Mouse (Mus musculus) C2C12 (cell line): ENCODE results near the gene Bsg. TPM values are rescaled to one million over a fixed set of nuclear protein-coding genes. Genes with fewer than 3 reads are reported as not detected.

ENCODE experiments used
- H3K27me3 ChIP-seq: one replicate; pipeline ENCODE4 v1.6.1; 2011; ENCODE audit not compliant: control insufficient read depth, insufficient read depth, insufficient read length
- H3K36me3 ChIP-seq: one replicate; pipeline ENCODE4 v1.6.1; 2011; ENCODE audit not compliant: control insufficient read depth, insufficient read depth
- H3K4me3 ChIP-seq: one replicate; pipeline ENCODE4 v1.5.1; 2011; ENCODE audit warnings: mild to moderate bottlenecking, control low read depth; ENCODE audit not compliant: poor library complexity, insufficient read depth, severe bottlenecking
- H3K79me2 ChIP-seq: one replicate; pipeline ENCODE4 v1.6.1; 2011; ENCODE audit not compliant: control insufficient read depth, insufficient read depth
- H3K79me3 ChIP-seq: one replicate; pipeline ENCODE4 v1.6.1; 2011; ENCODE audit warnings: low read depth, control low read depth
- H3ac ChIP-seq: one replicate; pipeline ENCODE3; 2011; ENCODE audit warnings: low read depth; ENCODE audit not compliant: control insufficient read depth, insufficient read length
- CEBPB ChIP-seq: IDR thresholded peaks from one replicate; pipeline ENCODE4 v1.6.1; 2011; ENCODE audit warnings: low read depth, mild to moderate bottlenecking, control low read depth, moderate library complexity
- CTCF ChIP-seq: IDR thresholded peaks from one replicate; pipeline ENCODE4 v1.5.1; 2011; ENCODE audit not compliant: control insufficient read depth, insufficient read depth, insufficient read length
- FOSL1 ChIP-seq: IDR thresholded peaks from one replicate; pipeline ENCODE4 v1.8.0; 2011; ENCODE audit warnings: mild to moderate bottlenecking, low read length; ENCODE audit not compliant: poor library complexity, insufficient read depth, severe bottlenecking
- MAX ChIP-seq: IDR thresholded peaks from one replicate; pipeline ENCODE4 v1.6.1; 2011; ENCODE audit warnings: mild to moderate bottlenecking, control low read depth
- MYOD1 ChIP-seq: IDR thresholded peaks from one replicate; pipeline ENCODE4 v1.6.1; 2011; ENCODE audit warnings: low read depth; ENCODE audit not compliant: control insufficient read depth, insufficient read length
- MYOG ChIP-seq: IDR thresholded peaks from one replicate; pipeline ENCODE4 v1.6.1; 2011; ENCODE audit not compliant: control insufficient read depth, insufficient read length; ENCODE audit errors: extremely low read depth
- USF1 ChIP-seq: IDR thresholded peaks from one replicate; pipeline ENCODE4 v1.6.1; 2011; ENCODE audit warnings: low read depth, mild to moderate bottlenecking, control low read depth, moderate library complexity
- polyA plus RNA-seq: library from polyadenylated mRNA; unstranded; fragments of >200 nt; fragmentation: generic; extraction: Trizol; gene quantifications from one replicate; pipeline ENCODE4 v1.2.1, GENCODE M21; 2012; ENCODE audit warnings: missing spikeins

Bsg gene
- polyA plus RNA-seq, 1 experiment = 749 TPM

GRCm38 (mm10) chr10:79740863-79741262 lies 36.6 kb downstream of the Bsg start:
- Histone ChIP-seq H3K27me3 (no peaks in the 10 kb centered on the region), H3K79me2 (peaks cover 10% of the 10 kb centered on the region), H3K36me3 (peaks cover 75% of the 10 kb centered on the region), H3ac (no peak overlapping the region), H3K79me3 (peaks cover 9% of the 10 kb centered on the region), H3K4me3 (no peak overlapping the region)
- TF ChIP-seq MYOG = no peak
- TF ChIP-seq CTCF = no peak
- no peak for TF ChIP-seq CEBPB
- no peak for TF ChIP-seq USF1
- no peak for TF ChIP-seq MYOD1
- TF ChIP-seq MAX = no peak
- TF ChIP-seq FOSL1 = no peak

GRCm38 (mm10) chr10:79743161-79743560 lies 38.9 kb downstream of the Bsg start:
- no peak overlapping the region for H3K4me3 ChIP-seq
- H3K36me3 ChIP-seq = peaks cover 56% of the 10 kb centered on the region
- H3K27me3 ChIP-seq = no peaks in the 10 kb centered on the region
- H3ac ChIP-seq = no peak overlapping the region
- peaks cover 10% of the 10 kb centered on the region for H3K79me3 ChIP-seq
- TF ChIP-seq CTCF (no peak), MYOD1 (no peak), CEBPB (no peak), USF1 (no peak), FOSL1 (no peak), MYOG (no peak), MAX (no peak)
- peaks cover 14% of the 10 kb centered on the region for H3K79me2 ChIP-seq

- peaks cover 50% of the 10 kb centered on the region for H3K36me3 ChIP-seq
- H3K27me3 ChIP-seq = no peaks in the 10 kb centered on the region
- no peak for TF ChIP-seq FOSL1
- no peak for TF ChIP-seq CEBPB
- no peak for TF ChIP-seq MYOG
- no peak for TF ChIP-seq MYOD1
- TF ChIP-seq MAX = no peak
- TF ChIP-seq CTCF = no peak
- TF ChIP-seq USF1 = no peak
- peaks cover 14% of the 10 kb centered on the region for H3K79me2 ChIP-seq
- H3K79me3 ChIP-seq = peaks cover 10% of the 10 kb centered on the region
- H3ac ChIP-seq = no peak overlapping the region
- no peak overlapping the region for H3K4me3 ChIP-seq
These were observed 39.5 kb downstream of the Bsg start for GRCm38 (mm10) chr10:79743650-79744365.

GRCm38 (mm10) chr10:79745411-79745810 lies 41.1 kb downstream of the Bsg start:
- H3K36me3 ChIP-seq = peaks cover 34% of the 10 kb centered on the region
- no peaks in the 10 kb centered on the region for H3K27me3 ChIP-seq
- peaks cover 7% of the 10 kb centered on the region for H3K79me3 ChIP-seq
- TF ChIP-seq CEBPB (no peak), MYOG (no peak), MAX (no peak), CTCF (no peak), FOSL1 (no peak), USF1 (no peak), MYOD1 (no peak)
- peaks cover 14% of the 10 kb centered on the region for H3K79me2 ChIP-seq
- H3K4me3 ChIP-seq = peak overlapping the region; percentile 43
- no peak overlapping the region for H3ac ChIP-seq

- Histone ChIP-seq H3ac (peak within 1 kb of the TSS; percentile 79), H3K27me3 (no peaks in the 10 kb centered on the region), H3K79me3 (peaks cover 7% of the 10 kb centered on the region), H3K79me2 (peaks cover 14% of the 10 kb centered on the region), H3K4me3 (peak within 1 kb of the TSS; percentile 43), H3K36me3 (peaks cover 27% of the 10 kb centered on the region)
- TF ChIP-seq FOSL1 (no peak), MAX (peak; percentile 61)
These were observed 41.8 kb downstream of the Bsg start, which contains the start of gene Polrmt for GRCm38 (mm10) chr10:79745898-79746773. Polrmt (minus strand) TSS chr10:79746581.
